Mouse (Mus musculus): Measurements from ENCODE around the gene Rad54l2. TPM values are rescaled to one million over a fixed set of nuclear protein-coding genes. Genes with fewer than 3 reads are reported as not detected.

Rad54l2 gene
- polyA plus RNA-seq, 1 experiment, result 7.1 TPM

GRCm38 (mm10) chr9:106675965-106676364 lies 113.0 kb downstream of the Rad54l2 start:
- H3K4me3 ChIP-seq (ENCODE audit: insufficient read depth, low read depth, low read length), result no peak overlapping the region
- H3K27ac ChIP-seq (replicated peaks; ENCODE audit: low read depth, low read length), result no peak overlapping the region
- H3K4me1 ChIP-seq (ENCODE audit: control insufficient read depth, insufficient read depth, insufficient read length, low read length), result no peaks in the 10 kb centered on the region; the same call in 1 of the 2 replicates

- Histone ChIP-seq H3K4me1 (ENCODE audit: control insufficient read depth, insufficient read depth, insufficient read length, low read length) (no peaks in the 10 kb centered on the region), H3K4me3 (ENCODE audit: insufficient read depth, low read depth, low read length) (no peak overlapping the region), H3K27ac (replicated peaks; ENCODE audit: low read depth, low read length) (no peak overlapping the region)
These were observed 113.5 kb downstream of the Rad54l2 start for GRCm38 (mm10) chr9:106675480-106675879.

GRCm38 (mm10) chr9:106673860-106674259 lies 115.1 kb downstream of the Rad54l2 start:
- Histone ChIP-seq H3K4me1 (ENCODE audit: control insufficient read depth, insufficient read depth, insufficient read length, low read length) (no peaks in the 10 kb centered on the region), H3K4me3 (ENCODE audit: insufficient read depth, low read depth, low read length) (no peak overlapping the region), H3K27ac (replicated peaks; ENCODE audit: low read depth, low read length) (no peak overlapping the region)

GRCm38 (mm10) chr9:106664856-106665255 lies 124.1 kb downstream of the Rad54l2 start:
- Histone ChIP-seq H3K4me3 (ENCODE audit: insufficient read depth, low read depth, low read length) (no peak overlapping the region), H3K27ac (replicated peaks; ENCODE audit: low read depth, low read length) (no peak overlapping the region), H3K4me1 (ENCODE audit: control insufficient read depth, insufficient read depth, insufficient read length, low read length) (no peaks in the 10 kb centered on the region)

- no peaks in the 10 kb centered on the region for H3K4me1 ChIP-seq (ENCODE audit: control insufficient read depth, insufficient read depth, insufficient read length, low read length)
- no peak overlapping the region for H3K4me3 ChIP-seq (ENCODE audit: insufficient read depth, low read depth, low read length)
- H3K27ac ChIP-seq (replicated peaks; ENCODE audit: low read depth, low read length), result no peak overlapping the region
These were observed 124.6 kb downstream of the Rad54l2 start for GRCm38 (mm10) chr9:106664433-106664832.

GRCm38 (mm10) chr9:106663200-106663599 lies 125.8 kb downstream of the Rad54l2 start:
- Histone ChIP-seq H3K4me1 (ENCODE audit: control insufficient read depth, insufficient read depth, insufficient read length, low read length) (no peaks in the 10 kb centered on the region), H3K27ac (replicated peaks; ENCODE audit: low read depth, low read length) (no peak overlapping the region), H3K4me3 (ENCODE audit: insufficient read depth, low read depth, low read length) (no peak overlapping the region)

- Histone ChIP-seq H3K27ac (replicated peaks; ENCODE audit: low read depth, low read length) (no peak overlapping the region), H3K4me1 (ENCODE audit: control insufficient read depth, insufficient read depth, insufficient read length, low read length) (no peaks in the 10 kb centered on the region), H3K4me3 (ENCODE audit: insufficient read depth, low read depth, low read length) (no peak overlapping the region)
These were observed 129.1 kb downstream of the Rad54l2 start for GRCm38 (mm10) chr9:106659935-106660334.

GRCm38 (mm10) chr9:106659441-106659840 lies 129.6 kb downstream of the Rad54l2 start:
- no peaks in the 10 kb centered on the region for H3K4me1 ChIP-seq (ENCODE audit: control insufficient read depth, insufficient read depth, insufficient read length, low read length)
- H3K4me3 ChIP-seq (ENCODE audit: insufficient read depth, low read depth, low read length), result no peak overlapping the region
- no peak overlapping the region for H3K27ac ChIP-seq (replicated peaks; ENCODE audit: low read depth, low read length)

GRCm38 (mm10) chr9:106657592-106657991 lies 131.4 kb downstream of the Rad54l2 start:
- Histone ChIP-seq H3K27ac (replicated peaks; ENCODE audit: low read depth, low read length) (no peak overlapping the region), H3K4me3 (ENCODE audit: insufficient read depth, low read depth, low read length) (no peak overlapping the region), H3K4me1 (ENCODE audit: control insufficient read depth, insufficient read depth, insufficient read length, low read length) (no peaks in the 10 kb centered on the region)

- no peaks in the 10 kb centered on the region for H3K4me1 ChIP-seq (ENCODE audit: control insufficient read depth, insufficient read depth, insufficient read length, low read length)
- H3K4me3 ChIP-seq (ENCODE audit: insufficient read depth, low read depth, low read length), result no peak overlapping the region
These were observed 132.2 kb downstream of the Rad54l2 start for GRCm38 (mm10) chr9:106656820-106657219.

GRCm38 (mm10) chr9:106655884-106656720 lies 132.9 kb downstream of the Rad54l2 start, which contains the start of gene Grm2:
Gene Grm2 (minus strand): TSS chr9:106656082.
- H3K4me1 ChIP-seq (ENCODE audit: control insufficient read depth, insufficient read depth, insufficient read length, low read length), result no peaks in the 10 kb centered on the region
- H3K27ac ChIP-seq (replicated peaks; ENCODE audit: low read depth, low read length), result no peak within 1 kb of the TSS
- no peak within 1 kb of the TSS for H3K4me3 ChIP-seq (ENCODE audit: insufficient read depth, low read depth, low read length)

More at GRCm38 (mm10) chr9:106656820-106657219, 132.2 kb downstream of the Rad54l2 start:
- H3K27ac ChIP-seq (replicated peaks; ENCODE audit: low read depth, low read length), result no peak overlapping the region

GRCm38 (mm10) chr9:106652720-106653119 lies 136.3 kb downstream of the Rad54l2 start:
- Histone ChIP-seq H3K4me1 (ENCODE audit: control insufficient read depth, insufficient read depth, insufficient read length, low read length) (no peaks in the 10 kb centered on the region), H3K27ac (replicated peaks; ENCODE audit: low read depth, low read length) (no peak overlapping the region), H3K4me3 (ENCODE audit: insufficient read depth, low read depth, low read length) (no peak overlapping the region)

GRCm38 (mm10) chr9:106647226-106647625 lies 141.8 kb downstream of the Rad54l2 start:
- Histone ChIP-seq H3K27ac (replicated peaks; ENCODE audit: low read depth, low read length) (no peak overlapping the region), H3K4me1 (ENCODE audit: control insufficient read depth, insufficient read depth, insufficient read length, low read length) (no peaks in the 10 kb centered on the region), H3K4me3 (ENCODE audit: insufficient read depth, low read depth, low read length) (no peak overlapping the region)

GRCm38 (mm10) chr9:106645684-106646271 lies 143.2 kb downstream of the Rad54l2 start:
- no peak overlapping the region for H3K27ac ChIP-seq (replicated peaks; ENCODE audit: low read depth, low read length)
- H3K4me1 ChIP-seq (ENCODE audit: control insufficient read depth, insufficient read depth, insufficient read length, low read length), result no peaks in the 10 kb centered on the region
- H3K4me3 ChIP-seq (ENCODE audit: insufficient read depth, low read depth, low read length), result no peak overlapping the region

GRCm38 (mm10) chr9:106643787-106644186 lies 145.2 kb downstream of the Rad54l2 start:
- H3K4me1 ChIP-seq (ENCODE audit: control insufficient read depth, insufficient read depth, insufficient read length, low read length), result no peaks in the 10 kb centered on the region
- no peak overlapping the region for H3K4me3 ChIP-seq (ENCODE audit: insufficient read depth, low read depth, low read length)
- H3K27ac ChIP-seq (replicated peaks; ENCODE audit: low read depth, low read length), result no peak overlapping the region

- H3K27ac ChIP-seq (replicated peaks; ENCODE audit: low read depth, low read length), result no peak overlapping the region
- no peak overlapping the region for H3K4me3 ChIP-seq (ENCODE audit: insufficient read depth, low read depth, low read length)
- H3K4me1 ChIP-seq (ENCODE audit: control insufficient read depth, insufficient read depth, insufficient read length, low read length), result no peaks in the 10 kb centered on the region
These were observed 145.9 kb downstream of the Rad54l2 start for GRCm38 (mm10) chr9:106643128-106643527.
